Comparison of ENCODE assay signal across 10 mouse cellular contexts in the genomic region with DNA sequence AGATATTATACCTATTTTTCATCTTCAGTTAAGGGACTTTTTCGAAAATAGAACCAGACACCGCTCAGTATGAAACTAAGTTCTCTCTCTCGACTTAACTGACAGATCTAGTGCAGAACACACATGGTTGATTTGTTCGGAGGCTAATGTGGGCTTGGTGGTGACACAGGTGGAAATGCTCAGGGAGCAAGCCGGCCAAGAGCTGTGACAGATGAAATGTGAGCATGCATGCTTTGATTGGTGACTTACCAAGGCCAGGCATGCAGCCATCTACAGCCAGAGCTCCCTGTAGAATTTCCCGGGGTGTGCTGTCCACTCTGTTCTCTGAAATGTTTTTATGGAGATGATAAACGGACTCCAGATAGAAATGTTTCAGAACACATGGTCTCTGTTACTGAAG. TPM values are rescaled to one million over a fixed set of nuclear protein-coding genes. Genes with fewer than 3 reads are reported as not detected.
DNase-seq lines count a peak whose midpoint lies in the region; ATAC-seq and TF ChIP-seq lines count a peak whose summit lies in the region.
"Had no signal": no experiment of that assay in that cellular context is flagged by ENCODE, and none has a peak within 500 bp of the region (broad histone marks: within the 10 kb centered on the region; RNA-seq: fewer than 3 reads in every experiment).

No protein-coding gene starts in this region.

- no peak for ATAC-seq in lung, postnatal 0 days
- ATAC-seq in heart, postnatal 0 days (ENCODE audit: insufficient read depth, low read depth) = peak; percentile 53
- no peak for ATAC-seq in liver, postnatal 0 days
- ATAC-seq: liver, embryonic 12.5 days had no signal

- no peak for TF ChIP-seq EP300 in lung, postnatal 0 days (IDR thresholded peaks at IDR 0.05)
- no peak for TF ChIP-seq EP300 in heart, postnatal 0 days (IDR thresholded peaks at IDR 0.05; ENCODE audit: low read depth)
- no peak for TF ChIP-seq EP300 in liver, postnatal 0 days (IDR thresholded peaks at IDR 0.05; ENCODE audit: low read depth)

- no peak overlapping the region for H3K27ac ChIP-seq in lung, postnatal 0 days (ENCODE audit: low read length)
- peak overlapping the region; percentile 60; the same call in 1 of the 2 replicates for H3K27ac ChIP-seq in heart, postnatal 0 days (ENCODE audit: low read depth)
- H3K27ac ChIP-seq in testis, adult 2 months (ENCODE audit: control insufficient read depth, insufficient read depth, low read depth, low read length) = peak overlapping the region; percentile 44; the same call in 1 of the 2 replicates
- no peak overlapping the region for H3K27ac ChIP-seq in liver, postnatal 0 days (ENCODE audit: low read depth)
- H3K27ac ChIP-seq: liver, embryonic 12.5 days had no signal

- H3K27me3 ChIP-seq in lung, postnatal 0 days (replicated peaks; ENCODE audit: insufficient read depth, low read length) = no peaks in the 10 kb centered on the region
- no peaks in the 10 kb centered on the region for H3K27me3 ChIP-seq in heart, postnatal 0 days (ENCODE audit: control insufficient read depth, insufficient read depth, low read length)
- H3K27me3 ChIP-seq in testis, adult 2 months (ENCODE audit: control insufficient read depth, insufficient read depth, low read length) = no peaks in the 10 kb centered on the region
- H3K27me3 ChIP-seq in liver, postnatal 0 days (ENCODE audit: insufficient read depth, low read length) = no peaks in the 10 kb centered on the region
- H3K27me3 ChIP-seq: liver, embryonic 12.5 days had no signal

- peak; percentile 29 for DNase-seq in adrenal gland, postnatal 10 days
- DNase-seq in adrenal gland, postnatal 25 days = no peak
- DNase-seq in lung, postnatal 0 days (ENCODE audit: low spot score) = peak; percentile 12
- no peak for DNase-seq in lung, postnatal 25 days (ENCODE audit: low spot score)
- peak; percentile 43 for DNase-seq in heart, postnatal 0 days (ENCODE audit: low spot score)
- no peak for DNase-seq in liver, postnatal 0 days
- DNase-seq in right cerebral cortex, postnatal 36 days (ENCODE audit: low spot score in 2 of 2) = no peak

- no peak overlapping the region for H3K4me2 ChIP-seq in lung, postnatal 0 days (replicated peaks; ENCODE audit: low read depth, low read length)
- no peak overlapping the region for H3K4me2 ChIP-seq in heart, postnatal 0 days (ENCODE audit: low read depth, low read length)
- H3K4me2 ChIP-seq in liver, postnatal 0 days (ENCODE audit: low read depth, low read length) = no peak overlapping the region
- H3K4me2 ChIP-seq: liver, embryonic 12.5 days had no signal

- TF ChIP-seq POLR2A in testis, adult 2 months (IDR thresholded peaks at IDR 0.05; ENCODE audit: control insufficient read depth, low read depth, low read length) = no peak

- no peak overlapping the region for H3K4me3 ChIP-seq in lung, postnatal 0 days (ENCODE audit: low read depth, low read length)
- no peak overlapping the region for H3K4me3 ChIP-seq in heart, postnatal 0 days (ENCODE audit: low read depth, low read length)
- no peak overlapping the region for H3K4me3 ChIP-seq in testis, adult 2 months (ENCODE audit: control insufficient read depth, low read depth, low read length)
- H3K4me3 ChIP-seq in liver, postnatal 0 days (ENCODE audit: low read depth, low read length) = no peak overlapping the region
- H3K4me3 ChIP-seq: erythroblast, embryonic 14.5 days; liver, embryonic 12.5 days had no signal

- H3K9ac ChIP-seq in lung, postnatal 0 days (replicated peaks; ENCODE audit: low read depth) = no peak overlapping the region
- H3K9ac ChIP-seq in heart, postnatal 0 days (replicated peaks; ENCODE audit: low read depth, low read length) = no peak overlapping the region
- H3K9ac ChIP-seq in liver, postnatal 0 days (replicated peaks) = no peak overlapping the region
- H3K9ac ChIP-seq: liver, embryonic 12.5 days had no signal

- WGBS in lung, postnatal 0 days = 61% methylated on average over 7 of the region's 7 CpGs
- 35% methylated on average over 7 of the region's 7 CpGs for WGBS in heart, postnatal 0 days
- WGBS in liver, postnatal 0 days (ENCODE audit: insufficient replicate concordance) = 77% methylated on average over 7 of the region's 7 CpGs

- no peak for TF ChIP-seq CTCF in lung, postnatal 0 days (IDR thresholded peaks at IDR 0.05)
- no peak for TF ChIP-seq CTCF in heart, postnatal 0 days (IDR thresholded peaks at IDR 0.05; ENCODE audit: low read depth)
- TF ChIP-seq CTCF in testis, adult 2 months (IDR thresholded peaks at IDR 0.05; ENCODE audit: control insufficient read depth, insufficient read depth, insufficient replicate concordance, low read depth, low read length) = no peak
- TF ChIP-seq CTCF in liver, postnatal 0 days (IDR thresholded peaks at IDR 0.05; ENCODE audit: low read depth) = no peak

- H3K9me3 ChIP-seq in lung, postnatal 0 days (ENCODE audit: low read length) = no peaks in the 10 kb centered on the region
- H3K9me3 ChIP-seq in heart, postnatal 0 days (replicated peaks; ENCODE audit: control insufficient read depth, low read length) = no peaks in the 10 kb centered on the region
- H3K9me3 ChIP-seq in liver, postnatal 0 days (ENCODE audit: low read length) = no peaks in the 10 kb centered on the region
- H3K9me3 ChIP-seq: liver, embryonic 12.5 days had no signal

- peaks cover 3% of the 10 kb centered on the region; the same call in 1 of the 2 replicates for H3K4me1 ChIP-seq in lung, postnatal 0 days (ENCODE audit: insufficient read depth, low read depth, low read length)
- peaks cover 6% of the 10 kb centered on the region; the same call in 1 of the 2 replicates for H3K4me1 ChIP-seq in heart, postnatal 0 days (ENCODE audit: control insufficient read depth, insufficient read depth)
- H3K4me1 ChIP-seq in testis, adult 2 months (ENCODE audit: control insufficient read depth, insufficient read depth, low read length) = peaks cover 6% of the 10 kb centered on the region; the same call in 1 of the 2 replicates
- H3K4me1 ChIP-seq in liver, postnatal 0 days (ENCODE audit: insufficient read depth) = no peaks in the 10 kb centered on the region
- H3K4me1 ChIP-seq: liver, embryonic 12.5 days had no signal

- no peaks in the 10 kb centered on the region for H3K36me3 ChIP-seq in lung, postnatal 0 days (ENCODE audit: insufficient read depth, low read length)
- H3K36me3 ChIP-seq in heart, postnatal 0 days (replicated peaks; ENCODE audit: control insufficient read depth, insufficient read depth, low read length) = no peaks in the 10 kb centered on the region
- no peaks in the 10 kb centered on the region for H3K36me3 ChIP-seq in testis, adult 2 months (ENCODE audit: control insufficient read depth, insufficient read depth, low read length)
- no peaks in the 10 kb centered on the region for H3K36me3 ChIP-seq in liver, postnatal 0 days (replicated peaks; ENCODE audit: insufficient read depth, low read length)
- H3K36me3 ChIP-seq: liver, embryonic 12.5 days had no signal

RNA-seq across cellular contexts. Expression of a gene that starts 13.2 kb away (rescaled TPM):
- 10 to 100 TPM; 21.6 to 41.8 TPM for total RNA-seq in adrenal gland, postnatal 10 days (2021)
- 1.4 and 1.9 TPM in 2 replicates for total RNA-seq in adrenal gland, postnatal 25 days (2021)
- polyA plus RNA-seq in lung, postnatal 0 days (2015; fragmentation: Nextera tagmentation; extraction: Ambion mirVana) = 54.7 and 59.2 TPM in 2 replicates
- 128 and 168 TPM in 2 replicates for total RNA-seq in heart, postnatal 0 days (2014; rRNA removed; ENCODE audit: low replicate concordance)
- 125 and 127 TPM in 2 replicates for polyA plus RNA-seq in heart, postnatal 0 days (2015; fragmentation: Nextera tagmentation; extraction: Ambion mirVana)
- polyA plus RNA-seq in testis, adult 2 months (2012; rRNA removed) = 5.9 and 13.2 TPM in 2 replicates
- 2.1 and 4.0 TPM in 2 replicates for polyA plus RNA-seq in liver, postnatal 0 days (2015; fragmentation: Nextera tagmentation; extraction: Ambion mirVana)
- polyA plus RNA-seq: erythroblast, embryonic 14.5 days had no signal

Comparison
In these comparisons a context has a peak if more than half of its experiments do, and no peak if none do; other contexts are left out.
1. DNase-seq: peak in adrenal gland, postnatal 10 days (single experiment), lung, postnatal 0 days (single experiment) and heart, postnatal 0 days (single experiment); none in adrenal gland, postnatal 25 days (single experiment), lung, postnatal 25 days (single experiment), liver, postnatal 0 days (single experiment) and right cerebral cortex, postnatal 36 days (0 of 2).
2. H3K27ac ChIP-seq: peak in heart, postnatal 0 days (single experiment) and testis, adult 2 months (single experiment); none in lung, postnatal 0 days (single experiment) and liver, postnatal 0 days (single experiment).